Comparison of ENCODE assay signal across 9 mouse cellular contexts in genomic region chr17:29339170-29339768, GRCm38 (mm10). TPM values are rescaled to one million over a fixed set of nuclear protein-coding genes. Genes with fewer than 3 reads are reported as not detected.
DNase-seq lines count a peak whose midpoint lies in the region; ATAC-seq lines count a peak whose summit lies in the region.
"Had no signal": no experiment of that assay in that cellular context is flagged by ENCODE, and none has a peak within 500 bp of the region (broad histone marks: within the 10 kb centered on the region; RNA-seq: fewer than 3 reads in every experiment).

No protein-coding gene starts in this region.

- WGBS in heart, embryonic 15.5 days: 69% methylated on average over 11 of the region's 11 CpGs
- whole genome bisulfite sequencing in limb, embryonic 12.5 days: 88% methylated on average over 11 of the region's 11 CpGs

- H3K4me3 ChIP-seq in heart, embryonic 15.5 days: no peak overlapping the region
- H3K4me3 ChIP-seq in limb, embryonic 12.5 days (replicated peaks): no peak overlapping the region

- H3K4me1 ChIP-seq in heart, embryonic 15.5 days (replicated peaks): peaks cover 39% of the 10 kb centered on the region
- H3K4me1 ChIP-seq in limb, embryonic 12.5 days (replicated peaks): peaks cover 31% of the 10 kb centered on the region

- peak; percentile 97 for DNase-seq in heart, adult 11 months
- DNase-seq in heart, adult 8-10 months (ENCODE audit: low spot score): no peak
- DNase-seq in brain, adult 2 months (ENCODE audit: low read depth, low spot score): peak; percentile 53
- no peak for DNase-seq in frontal cortex, postnatal 36 days (ENCODE audit: low spot score in 2 of 2)
- DNase-seq in layer of hippocampus, postnatal 25 days (ENCODE audit: extremely low spot score in 1 of 2, low spot score in 1 of 2): no peak
- DNase-seq in embryo, embryonic 9.5 days (ENCODE audit: extremely low spot score): no peak

- no peak overlapping the region for H3K9ac ChIP-seq in heart, embryonic 15.5 days
- H3K9ac ChIP-seq in limb, embryonic 12.5 days (replicated peaks): no peak overlapping the region

- ATAC-seq in heart, embryonic 15.5 days (replicated peaks; ENCODE audit: insufficient number of reproducible peaks, insufficient read depth, low FRiP score, low read depth): no peak
- ATAC-seq in limb, embryonic 12.5 days (ENCODE audit: insufficient number of reproducible peaks, insufficient read depth, low FRiP score, low TSS enrichment, low read depth): no peak

- peak overlapping the region; percentile 81 for H3K27ac ChIP-seq in heart, embryonic 15.5 days
- H3K27ac ChIP-seq in limb, embryonic 12.5 days: peak overlapping the region; percentile 12; the same call in 1 of the 2 replicates

- H3K27me3 ChIP-seq in heart, embryonic 15.5 days: no peaks in the 10 kb centered on the region
- H3K27me3 ChIP-seq in limb, embryonic 12.5 days: no peaks in the 10 kb centered on the region

- no peaks in the 10 kb centered on the region for H3K9me3 ChIP-seq in heart, embryonic 15.5 days (replicated peaks)
- H3K9me3 ChIP-seq in limb, embryonic 12.5 days: no peaks in the 10 kb centered on the region
- H3K9me3 ChIP-seq: G1E had no signal

- H3K36me3 ChIP-seq in heart, embryonic 15.5 days: peaks cover 60% of the 10 kb centered on the region
- peaks cover 89% of the 10 kb centered on the region for H3K36me3 ChIP-seq in limb, embryonic 12.5 days

- no peak overlapping the region for H3K4me2 ChIP-seq in heart, embryonic 15.5 days
- H3K4me2 ChIP-seq in limb, embryonic 12.5 days: no peak overlapping the region

RNA-seq across cellular contexts. Expression of gene Mtch1, which starts 8.5 kb away (rescaled TPM):
- 100 to 1,000 TPM; 196 to 220 (median 210) TPM for total RNA-seq in heart, adult 8-10 months (2022)
- polyA plus RNA-seq in heart, embryonic 15.5 days (2015; fragmentation: Nextera tagmentation; extraction: Ambion mirVana): 224 and 299 TPM in 2 replicates
- polyA plus RNA-seq in limb, embryonic 12.5 days (2016; fragmentation: Nextera tagmentation; extraction: Ambion mirVana): 368 and 379 TPM in 2 replicates
- total RNA-seq in layer of hippocampus, postnatal 25 days (2021): 100 to 1,000 TPM; 556 to 630 TPM

RNA-seq across cellular contexts. Expression of gene Fgd2, which starts 21.4 kb away (rescaled TPM):
- 1 to 10 TPM in 3 of 4 experiments, under 1 TPM in 1; 0.75 to 3.6 (median 1.5) TPM for total RNA-seq in heart, adult 8-10 months (2022)
- 3.0 and 7.0 TPM in 2 replicates for polyA plus RNA-seq in heart, embryonic 15.5 days (2015; fragmentation: Nextera tagmentation; extraction: Ambion mirVana)
- polyA plus RNA-seq in limb, embryonic 12.5 days (2016; fragmentation: Nextera tagmentation; extraction: Ambion mirVana): 5.6 and 7.1 TPM in 2 replicates
- total RNA-seq in layer of hippocampus, postnatal 25 days (2021): 1 to 10 TPM; 5.6 to 8.2 TPM

RNA-seq across cellular contexts. Expression of gene Pi16, which starts 21.8 kb away (rescaled TPM):
- total RNA-seq in heart, adult 8-10 months (2022): 10 to 100 TPM; 17.9 to 22.9 (median 21.4) TPM
- 4.3 and 5.8 TPM in 2 replicates for polyA plus RNA-seq in heart, embryonic 15.5 days (2015; fragmentation: Nextera tagmentation; extraction: Ambion mirVana)
- polyA plus RNA-seq in limb, embryonic 12.5 days (2016; fragmentation: Nextera tagmentation; extraction: Ambion mirVana): 0.38 and 0.51 TPM in 2 replicates
- total RNA-seq in layer of hippocampus, postnatal 25 days (2021): 1 to 10 TPM in 1 of 2 experiments, under 1 TPM in 1; 0.98 to 1.5 TPM

Comparison
In these comparisons a context has a peak if more than half of its experiments do, and no peak if none do; other contexts are left out.
1. DNase-seq: peak in heart, adult 11 months (single experiment) and brain, adult 2 months (single experiment); none in heart, adult 8-10 months (single experiment), frontal cortex, postnatal 36 days (0 of 2), layer of hippocampus, postnatal 25 days (0 of 2) and embryo, embryonic 9.5 days (single experiment).
2. RNA of gene Pi16, which starts 21.8 kb away (total RNA-seq): 17.9 to 22.9 TPM in heart, adult 8-10 months; 0.98 to 1.5 TPM in layer of hippocampus, postnatal 25 days; every median in the first group is over 4 times any median in the second.